Mouse (Mus musculus) hindbrain, embryonic 10.5 days (tissue): ENCODE results near the gene Ltc4s. TPM values are rescaled to one million over a fixed set of nuclear protein-coding genes. Genes with fewer than 3 reads are reported as not detected.

Source experiments
- DNase-seq: peaks from one replicate; pipeline ENCODE4 v3.0.0-alpha.2; 2017; ENCODE audit warnings: low spot score
- H3K27ac ChIP-seq: fragments of 300-500 bp; sonication (generic); 2 replicates; pipeline ENCODE4 v1.5.1; 2016; ENCODE audit warnings: mild to moderate bottlenecking, moderate library complexity
- H3K27me3 ChIP-seq: fragments of 300-500 bp; sonication (generic); 2 replicates; pipeline ENCODE4 v1.6.1; 2016; ENCODE audit warnings: mild to moderate bottlenecking; ENCODE audit not compliant: poor library complexity, insufficient read depth, severe bottlenecking
- H3K36me3 ChIP-seq: fragments of 300-500 bp; sonication (generic); 2 replicates; pipeline ENCODE4 v1.6.1; 2016; ENCODE audit warnings: mild to moderate bottlenecking, moderate library complexity
- H3K4me1 ChIP-seq: fragments of 300-500 bp; sonication (generic); replicated peaks from 2 replicates; pipeline ENCODE4 v1.6.1; 2016; ENCODE audit warnings: mild to moderate bottlenecking
- H3K4me3 ChIP-seq: fragments of 300-500 bp; sonication (generic); 2 replicates; pipeline ENCODE4 v1.5.1; 2016; ENCODE audit warnings: mild to moderate bottlenecking, moderate library complexity
- H3K9me3 ChIP-seq: fragments of 300-500 bp; sonication (generic); 2 replicates; pipeline ENCODE4 v1.6.1; 2016; ENCODE audit warnings: mild to moderate bottlenecking, moderate library complexity
- WGBS: fragments of 180-500 bp; shearing (Covaris S2); methylation state at CpG from one replicate; pipeline ENCODE4 v1.1.7; 2016; 5-methylcytosine and 5-hydroxymethylcytosine counted together
- polyA plus RNA-seq: library from polyadenylated mRNA; unstranded; fragments of >200 nt; fragmentation: Nextera tagmentation; extraction: Ambion mirVana; gene quantifications from 2 replicates; pipeline ENCODE4 v1.2.1, GENCODE M21; 2016

Gene Ltc4s
- polyA plus RNA-seq, 1 experiment from 2014 or later = 1.8 TPM

GRCm38 (mm10) chr11:50226406-50226805 is 12.0 kb downstream of the Ltc4s start:
- peaks cover 76% of the 10 kb centered on the region for H3K4me1 ChIP-seq
- WGBS = 38% methylated on average over 2 of the region's 2 CpGs
- H3K9me3 ChIP-seq = no peaks in the 10 kb centered on the region
- H3K4me3 ChIP-seq = peak overlapping the region; percentile 91
- peak overlapping the region; percentile 96 for H3K27ac ChIP-seq
- DNase-seq = no peak
- H3K36me3 ChIP-seq = peaks cover 3% of the 10 kb centered on the region; the same call in 1 of the 2 replicates
- H3K27me3 ChIP-seq = peaks cover 49% of the 10 kb centered on the region

GRCm38 (mm10) chr11:50225611-50226378 is 12.6 kb downstream of the Ltc4s start:
- Histone ChIP-seq H3K36me3 (0 out of 2 replicates have a peak, but pooled peaks cover under 1% of the 10 kb centered on the region), H3K9me3 (no peaks in the 10 kb centered on the region), H3K27me3 (peaks cover 46% of the 10 kb centered on the region), H3K4me3 (peak overlapping the region; percentile 91), H3K27ac (peak overlapping the region; percentile 96), H3K4me1 (peaks cover 71% of the 10 kb centered on the region)
- 4% methylated on average over 34 of the region's 34 CpGs for WGBS
- DNase-seq = peak; percentile 60

GRCm38 (mm10) chr11:50224671-50225530 is 13.5 kb downstream of the Ltc4s start:
- Histone ChIP-seq H3K9me3 (no peaks in the 10 kb centered on the region), H3K36me3 (no peaks in the 10 kb centered on the region), H3K27me3 (peaks cover 37% of the 10 kb centered on the region), H3K4me1 (peaks cover 66% of the 10 kb centered on the region), H3K27ac (peak overlapping the region; percentile 96), H3K4me3 (peak overlapping the region; percentile 91)
- DNase-seq = peak; percentile 82
- under 1% methylated on average over 70 of the region's 70 CpGs for WGBS

- peak overlapping the region; percentile 96 for H3K27ac ChIP-seq
- H3K4me1 ChIP-seq = peaks cover 57% of the 10 kb centered on the region
Observed at GRCm38 (mm10) chr11:50223783-50224662, 14.4 kb downstream of the Ltc4s start.

GRCm38 (mm10) chr11:50222559-50223276 is 15.7 kb downstream of the Ltc4s start:
- DNase-seq = no peak
- Histone ChIP-seq H3K27ac (no peak overlapping the region), H3K27me3 (peaks cover 29% of the 10 kb centered on the region), H3K9me3 (no peaks in the 10 kb centered on the region), H3K36me3 (no peaks in the 10 kb centered on the region), H3K4me3 (no peak overlapping the region), H3K4me1 (peaks cover 48% of the 10 kb centered on the region)
- WGBS = 57% methylated on average over 7 of the region's 7 CpGs

More at GRCm38 (mm10) chr11:50223783-50224662, 14.4 kb downstream of the Ltc4s start:
- 9% methylated on average over 17 of the region's 17 CpGs for WGBS
- Histone ChIP-seq H3K36me3 (no peaks in the 10 kb centered on the region), H3K9me3 (no peaks in the 10 kb centered on the region), H3K4me3 (peak overlapping the region; percentile 91), H3K27me3 (peaks cover 29% of the 10 kb centered on the region)
- DNase-seq = no peak

- H3K4me3 ChIP-seq = no peak overlapping the region
- no peaks in the 10 kb centered on the region for H3K36me3 ChIP-seq
- H3K27ac ChIP-seq = no peak overlapping the region
- peaks cover 41% of the 10 kb centered on the region for H3K4me1 ChIP-seq
- no peak for DNase-seq
- WGBS = 61% methylated on average over 2 of the region's 2 CpGs
- H3K9me3 ChIP-seq = no peaks in the 10 kb centered on the region
- H3K27me3 ChIP-seq = peaks cover 18% of the 10 kb centered on the region
Observed at GRCm38 (mm10) chr11:50219833-50220232, 18.6 kb downstream of the Ltc4s start.

- Histone ChIP-seq H3K27me3 (peaks cover 5% of the 10 kb centered on the region), H3K36me3 (no peaks in the 10 kb centered on the region), H3K27ac (0 out of 2 replicates have a peak overlapping the region, but pooled peaks have one; percentile 40), H3K9me3 (no peaks in the 10 kb centered on the region), H3K4me3 (no peak overlapping the region), H3K4me1 (peaks cover 30% of the 10 kb centered on the region)
- 60% methylated on average over 4 of the region's 4 CpGs for WGBS
- no peak for DNase-seq
Observed at GRCm38 (mm10) chr11:50217811-50218210, 20.6 kb downstream of the Ltc4s start.

GRCm38 (mm10) chr11:50216724-50217366 is 21.6 kb downstream of the Ltc4s start:
- H3K36me3 ChIP-seq = no peaks in the 10 kb centered on the region
- no peak overlapping the region for H3K27ac ChIP-seq
- WGBS = 75% methylated on average over 4 of the region's 4 CpGs
- H3K27me3 ChIP-seq = no peaks in the 10 kb centered on the region
- peaks cover 31% of the 10 kb centered on the region for H3K4me1 ChIP-seq
- H3K4me3 ChIP-seq = no peak overlapping the region
- no peak for DNase-seq
- no peaks in the 10 kb centered on the region for H3K9me3 ChIP-seq

- no peaks in the 10 kb centered on the region for H3K9me3 ChIP-seq
- no peak for DNase-seq
- H3K4me3 ChIP-seq = no peak overlapping the region
- H3K27ac ChIP-seq = no peak overlapping the region
- peaks cover 40% of the 10 kb centered on the region for H3K4me1 ChIP-seq
- WGBS = 20% methylated on average over 9 of the region's 9 CpGs
- H3K36me3 ChIP-seq = no peaks in the 10 kb centered on the region
- H3K27me3 ChIP-seq = no peaks in the 10 kb centered on the region
Observed at GRCm38 (mm10) chr11:50215633-50216032, 22.8 kb downstream of the Ltc4s start.

GRCm38 (mm10) chr11:50214631-50215030 is 23.8 kb downstream of the Ltc4s start:
- H3K4me3 ChIP-seq = no peak overlapping the region
- DNase-seq = no peak
- no peaks in the 10 kb centered on the region for H3K27me3 ChIP-seq
- H3K27ac ChIP-seq = no peak overlapping the region
- H3K9me3 ChIP-seq = no peaks in the 10 kb centered on the region
- 91% methylated on average over 6 of the region's 6 CpGs for WGBS
- H3K4me1 ChIP-seq = peaks cover 42% of the 10 kb centered on the region
- no peaks in the 10 kb centered on the region for H3K36me3 ChIP-seq
